Mouse (Mus musculus) kidney, adult 8-10 months (tissue): ENCODE measurements around the gene Irgm2.

Source experiments
- DNase-seq, 2 experiments: peaks; one replicate each; pipeline ENCODE4 v3.0.0; 2022

Gene Irgm2

DNA sequence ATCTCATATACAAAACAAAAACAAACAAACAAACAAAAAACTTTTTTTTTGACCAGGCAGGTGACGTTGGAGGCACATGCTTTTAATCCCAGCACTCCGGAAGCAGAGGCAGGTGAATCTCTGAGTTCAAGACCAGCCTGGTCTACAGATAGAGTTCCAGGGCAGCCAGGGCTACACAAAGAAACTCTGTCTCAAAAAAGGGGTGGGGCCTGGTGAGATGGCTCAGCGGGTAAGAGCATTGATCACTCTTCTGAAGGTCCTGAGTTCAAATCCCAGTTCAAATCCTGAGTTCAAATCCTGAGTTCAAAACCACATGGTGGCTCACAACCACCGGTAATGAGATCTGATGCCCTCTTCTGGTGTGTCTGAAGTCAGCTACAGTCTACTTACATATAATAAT lies 62.4 kb downstream of the Irgm2 start:
- DNase-seq: no peak

DNA sequence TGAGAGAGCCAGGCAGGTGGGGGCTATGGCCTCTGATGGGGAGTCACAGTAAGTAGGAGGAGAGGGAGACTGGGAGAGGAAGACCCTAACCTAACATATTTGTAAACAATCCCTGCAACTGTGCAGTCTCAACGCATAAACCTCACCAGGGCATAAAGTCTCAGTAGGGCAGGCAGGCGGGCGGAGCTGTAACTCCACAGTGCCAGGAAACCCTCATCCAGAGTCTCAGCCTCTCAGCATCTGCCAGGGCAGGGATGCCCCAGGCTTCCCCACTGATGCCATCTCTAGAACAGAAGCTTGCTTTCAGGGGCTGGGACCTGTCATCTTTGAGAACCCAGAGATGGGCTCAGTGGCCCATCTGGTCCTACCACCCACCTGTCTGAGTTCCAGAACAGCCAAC lies 62.9 kb downstream of the Irgm2 start:
- DNase-seq: no peak

DNA sequence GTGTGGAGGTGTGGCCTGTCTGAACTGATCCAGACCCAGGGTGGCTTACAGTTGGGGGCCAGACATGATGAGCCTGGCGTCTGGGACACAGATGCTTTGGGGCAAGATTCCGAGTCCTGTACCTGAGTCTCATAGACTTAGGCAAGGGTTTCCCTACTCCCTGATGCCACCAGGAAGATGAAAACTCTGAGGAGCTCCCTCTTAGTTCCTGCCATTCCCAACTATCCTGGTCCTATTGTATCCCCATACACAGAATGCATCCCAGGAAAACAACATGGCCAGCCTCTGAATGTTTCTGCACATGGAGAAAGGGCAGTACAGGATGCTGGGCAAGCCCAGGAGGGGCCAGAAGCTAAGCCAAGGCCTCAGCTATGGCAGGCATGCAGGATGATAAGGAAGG lies 64.1 kb downstream of the Irgm2 start:
- DNase-seq: no peak

DNA sequence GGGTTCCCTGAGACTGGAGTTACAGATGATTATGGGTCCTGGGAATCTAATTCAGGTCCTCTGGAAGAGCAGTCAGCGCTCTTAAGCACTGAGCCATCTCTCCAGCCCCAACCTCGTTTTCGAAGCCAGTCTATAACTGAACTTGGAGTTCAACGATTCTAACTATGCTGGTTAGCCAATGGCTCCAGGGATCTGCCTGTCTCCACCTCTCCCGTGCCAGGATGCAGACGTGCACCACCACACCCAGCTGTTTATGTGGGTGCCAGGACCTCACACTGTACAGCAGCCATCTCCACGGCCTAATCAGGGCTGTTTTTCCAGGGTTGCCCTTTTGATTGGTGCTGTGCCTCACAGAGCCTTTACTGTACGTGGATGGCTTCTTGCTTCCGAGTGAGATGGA lies 65.1 kb downstream of the Irgm2 start:
- no peak for DNase-seq

DNA sequence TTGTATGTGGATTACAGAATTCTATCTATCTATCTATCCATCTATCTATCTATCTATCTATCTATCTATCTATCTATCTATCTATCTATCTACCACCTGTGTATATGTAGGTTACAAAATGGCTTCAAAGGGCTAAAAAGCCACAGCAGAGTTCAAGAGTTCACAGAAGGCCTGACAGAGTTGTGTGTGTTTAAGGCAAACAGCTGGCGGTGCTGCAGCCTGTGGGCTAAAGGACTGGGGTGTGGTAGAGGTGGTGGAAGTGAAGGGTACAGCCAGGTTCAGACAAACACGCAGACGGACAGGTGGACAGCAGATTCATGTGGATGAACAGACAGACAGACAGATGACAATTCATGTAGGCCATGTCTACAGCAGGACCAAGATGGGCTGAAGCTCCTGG lies 68.9 kb downstream of the Irgm2 start:
- no peak for DNase-seq
